17 mouse cellular contexts compared by ENCODE assay signal in genomic region chr2:72095002-72095401, GRCm38 (mm10).
A peak's percentile ranks its signal among the peaks of the same experiment; 100 is the strongest.
DNase-seq lines count a peak whose midpoint lies in the region; ATAC-seq and TF ChIP-seq lines count a peak whose summit lies in the region.
"Had no signal": no experiment of that assay in that cellular context is flagged by ENCODE, and none has a peak within 500 bp of the region (broad histone marks: within the 10 kb centered on the region; RNA-seq: fewer than 3 reads in every experiment).

No protein-coding gene starts in this region.

- H3K4me3 ChIP-seq in kidney, adult 2 months (ENCODE audit: insufficient read depth, low read depth, low read length): no peak overlapping the region
- H3K4me3 ChIP-seq in lung, embryonic 16.5 days (ENCODE audit: low read length): no peak overlapping the region
- no peak overlapping the region for H3K4me3 ChIP-seq in lung, postnatal 0 days (ENCODE audit: low read depth, low read length)
- H3K4me3 ChIP-seq in stomach, embryonic 16.5 days (replicated peaks; ENCODE audit: low read length): no peak overlapping the region
- H3K4me3 ChIP-seq in cerebellum, adult 2 months (replicated peaks; ENCODE audit: insufficient read depth, low read depth, low read length): no peak overlapping the region
- H3K4me3 ChIP-seq: forebrain, embryonic 12.5 days; heart, embryonic 10.5 days had no signal

- ATAC-seq in lung, embryonic 16.5 days (ENCODE audit: low read depth): no peak
- ATAC-seq in lung, postnatal 0 days: no peak
- ATAC-seq in stomach, embryonic 16.5 days (ENCODE audit: insufficient read depth, low FRiP score): no peak

- no peaks in the 10 kb centered on the region; the same call in none of the 2 replicates for H3K27me3 ChIP-seq in kidney, adult 2 months (replicated peaks; ENCODE audit: control insufficient read depth, insufficient read depth, low read length)
- H3K27me3 ChIP-seq in lung, embryonic 16.5 days (ENCODE audit: control insufficient read depth, insufficient read depth, low read depth, low read length): no peaks in the 10 kb centered on the region
- no peaks in the 10 kb centered on the region for H3K27me3 ChIP-seq in lung, postnatal 0 days (replicated peaks; ENCODE audit: insufficient read depth, low read length)
- H3K27me3 ChIP-seq in stomach, embryonic 16.5 days (ENCODE audit: control insufficient read depth, insufficient read depth, low read length): no peaks in the 10 kb centered on the region
- H3K27me3 ChIP-seq in cerebellum, adult 2 months (ENCODE audit: control insufficient read depth, insufficient read depth, low read length): no peaks in the 10 kb centered on the region
- H3K27me3 ChIP-seq: forebrain, embryonic 12.5 days had no signal

- no peak for TF ChIP-seq POLR2A in kidney, adult 2 months (IDR thresholded peaks at IDR 0.05; ENCODE audit: low read depth, low read length)
- TF ChIP-seq POLR2A in cerebellum, adult 2 months (IDR thresholded peaks at IDR 0.05; ENCODE audit: borderline replicate concordance, insufficient read depth, low read length): no peak

- WGBS in kidney, adult 2 months: 45% methylated on average over 6 of the region's 6 CpGs
- WGBS in lung, embryonic 16.5 days: 42% methylated on average over 6 of the region's 6 CpGs
- WGBS in lung, postnatal 0 days: 49% methylated on average over 6 of the region's 6 CpGs
- 58% methylated on average over 6 of the region's 6 CpGs for WGBS in stomach, embryonic 16.5 days
- 52% methylated on average over 6 of the region's 6 CpGs for whole genome bisulfite sequencing in cerebellum, adult 2 months

- H3K9ac ChIP-seq in lung, embryonic 16.5 days (ENCODE audit: low read length): no peak overlapping the region
- no peak overlapping the region for H3K9ac ChIP-seq in lung, postnatal 0 days (replicated peaks; ENCODE audit: low read depth)
- H3K9ac ChIP-seq in stomach, embryonic 16.5 days (ENCODE audit: low read length): no peak overlapping the region
- H3K9ac ChIP-seq: forebrain, embryonic 12.5 days had no signal

- no peak for TF ChIP-seq CTCF in kidney, adult 2 months (conservative IDR thresholded peaks at IDR 0.05; ENCODE audit: insufficient read depth, insufficient read length, low read depth, low read length)
- no peak for TF ChIP-seq CTCF in lung, postnatal 0 days (IDR thresholded peaks at IDR 0.05)
- TF ChIP-seq CTCF in cerebellum, adult 2 months (IDR thresholded peaks at IDR 0.05; ENCODE audit: borderline replicate concordance, insufficient read depth, low read depth, low read length): no peak

- H3K27ac ChIP-seq in kidney, adult 2 months (ENCODE audit: insufficient read depth, low read depth, low read length): peak overlapping the region; percentile 2; the same call in 1 of the 2 replicates
- H3K27ac ChIP-seq in lung, embryonic 16.5 days (ENCODE audit: low read length): peak overlapping the region; percentile 66
- no peak overlapping the region for H3K27ac ChIP-seq in lung, postnatal 0 days (ENCODE audit: low read length)
- H3K27ac ChIP-seq in stomach, embryonic 16.5 days (ENCODE audit: low read length): peak overlapping the region; percentile 34; the same call in 1 of the 2 replicates
- H3K27ac ChIP-seq in cerebellum, adult 2 months (ENCODE audit: insufficient read depth, low read length): no peak overlapping the region
- H3K27ac ChIP-seq: forebrain, embryonic 12.5 days; heart, embryonic 10.5 days had no signal

- no peak for TF ChIP-seq EP300 in lung, postnatal 0 days (IDR thresholded peaks at IDR 0.05)

- peak overlapping the region; percentile 13; the same call in 1 of the 2 replicates for H3K4me2 ChIP-seq in lung, embryonic 16.5 days (ENCODE audit: low read depth, low read length)
- no peak overlapping the region for H3K4me2 ChIP-seq in lung, postnatal 0 days (replicated peaks; ENCODE audit: low read depth, low read length)
- no peak overlapping the region for H3K4me2 ChIP-seq in stomach, embryonic 16.5 days (ENCODE audit: low read depth, low read length)
- H3K4me2 ChIP-seq: forebrain, embryonic 12.5 days had no signal

- 0 out of 2 replicates have a peak, but pooled peaks cover 5% of the 10 kb centered on the region for H3K4me1 ChIP-seq in kidney, adult 2 months (ENCODE audit: control insufficient read depth, insufficient read depth, low read length)
- H3K4me1 ChIP-seq in lung, embryonic 16.5 days (replicated peaks; ENCODE audit: control insufficient read depth, insufficient read depth, low read length): peaks cover 31% of the 10 kb centered on the region
- peaks cover 7% of the 10 kb centered on the region; the same call in 1 of the 2 replicates for H3K4me1 ChIP-seq in lung, postnatal 0 days (ENCODE audit: insufficient read depth, low read depth, low read length)
- H3K4me1 ChIP-seq in stomach, embryonic 16.5 days (ENCODE audit: control insufficient read depth, insufficient read depth, low read length): peaks cover 8% of the 10 kb centered on the region
- H3K4me1 ChIP-seq in cerebellum, adult 2 months (ENCODE audit: control insufficient read depth, insufficient read depth, low read length): peaks cover 4% of the 10 kb centered on the region

- no peaks in the 10 kb centered on the region for H3K9me3 ChIP-seq in lung, embryonic 16.5 days (ENCODE audit: control insufficient read depth, low read length)
- H3K9me3 ChIP-seq in lung, postnatal 0 days (ENCODE audit: low read length): no peaks in the 10 kb centered on the region
- H3K9me3 ChIP-seq in stomach, embryonic 16.5 days (replicated peaks; ENCODE audit: control insufficient read depth, low read length): no peaks in the 10 kb centered on the region
- H3K9me3 ChIP-seq: forebrain, embryonic 12.5 days; heart, embryonic 10.5 days had no signal

- DNase-seq in adrenal gland, adult 2 months: peak; percentile 66
- DNase-seq in adrenal gland, postnatal 4 days (ENCODE audit: low spot score in 2 of 2): no peak
- no peak for DNase-seq in kidney, adult 2 months
- DNase-seq in kidney, postnatal 36 days: no peak
- DNase-seq in lung, postnatal 0 days (ENCODE audit: low spot score): no peak
- DNase-seq in cerebellum, adult 2 months: no peak
- DNase-seq: cerebellum, postnatal 25 days; gastrocnemius, postnatal 14 days; heart, postnatal 4 days; left cerebral cortex, postnatal 4 days; lung, adult 2 months; midbrain, embryonic 14.5 days; thymus, postnatal 25 days had no signal

- H3K36me3 ChIP-seq in kidney, adult 2 months (ENCODE audit: control insufficient read depth, insufficient read depth, low read length): no peaks in the 10 kb centered on the region
- H3K36me3 ChIP-seq in lung, embryonic 16.5 days (ENCODE audit: control insufficient read depth, insufficient read depth, low read length): no peaks in the 10 kb centered on the region
- no peaks in the 10 kb centered on the region for H3K36me3 ChIP-seq in lung, postnatal 0 days (ENCODE audit: insufficient read depth, low read length)
- H3K36me3 ChIP-seq in stomach, embryonic 16.5 days (ENCODE audit: control insufficient read depth, insufficient read depth, low read length): no peaks in the 10 kb centered on the region
- H3K36me3 ChIP-seq: forebrain, embryonic 12.5 days; heart, embryonic 10.5 days had no signal

Comparison
In these comparisons a context has a peak if more than half of its experiments do, and no peak if none do; other contexts are left out.
1. H3K27ac ChIP-seq: peak in kidney, adult 2 months (single experiment), lung, embryonic 16.5 days (single experiment) and stomach, embryonic 16.5 days (single experiment); none in lung, postnatal 0 days (single experiment) and cerebellum, adult 2 months (single experiment).